Mouse (Mus musculus) testis, adult 2 months (tissue): Measurements from ENCODE around the gene Cuedc2. TPM values are rescaled to one million over a fixed set of nuclear protein-coding genes. Genes with fewer than 3 reads are reported as not detected.

Source experiments
- H3K27ac ChIP-seq: fragments of 200-500 bp; 2 replicates; pipeline ENCODE4 v1.5.1; 2012; ENCODE audit warnings: low read depth, low read length; ENCODE audit not compliant: control insufficient read depth, insufficient read depth
- H3K27me3 ChIP-seq: fragments of 200-500 bp; 2 replicates; pipeline ENCODE4 v1.6.1; 2012; ENCODE audit warnings: mild to moderate bottlenecking, low read length, moderate library complexity; ENCODE audit not compliant: control insufficient read depth, insufficient read depth
- H3K36me3 ChIP-seq: fragments of 200-500 bp; 2 replicates; pipeline ENCODE4 v1.6.1; 2012; ENCODE audit warnings: mild to moderate bottlenecking, low read length; ENCODE audit not compliant: control insufficient read depth, insufficient read depth
- H3K4me1 ChIP-seq: fragments of 200-500 bp; 2 replicates; pipeline ENCODE4 v1.6.1; 2012; ENCODE audit warnings: low read length; ENCODE audit not compliant: control insufficient read depth, insufficient read depth
- H3K4me3 ChIP-seq: fragments of 200-500 bp; 2 replicates; pipeline ENCODE4 v1.5.1; 2012; ENCODE audit warnings: low read depth, mild to moderate bottlenecking, low read length, moderate library complexity, mixed read lengths; ENCODE audit not compliant: control insufficient read depth
- CTCF ChIP-seq: fragments of 200-500 bp; IDR thresholded peaks from 2 replicates; pipeline ENCODE4 v1.5.1; 2012; ENCODE audit warnings: low read depth, mild to moderate bottlenecking, inconsistent platforms, low read length, moderate library complexity; ENCODE audit not compliant: control insufficient read depth, insufficient read depth, insufficient replicate concordance
- POLR2A ChIP-seq: fragments of 200-500 bp; IDR thresholded peaks from 2 replicates; pipeline ENCODE4 v1.6.1; 2012; ENCODE audit warnings: low read depth, mild to moderate bottlenecking, inconsistent platforms, low read length, moderate library complexity; ENCODE audit not compliant: control insufficient read depth
- polyA plus RNA-seq: library from polyadenylated mRNA; depleted of rRNA; stranded (reverse); fragments of >200 nt; gene quantifications from 2 replicates; pipeline ENCODE4 v1.2.3, GENCODE M21; 2012

Gene Cuedc2
- polyA plus RNA-seq, 1 experiment: 24.5 TPM

- Histone ChIP-seq H3K4me1 (peaks cover 13% of the 10 kb centered on the region), H3K4me3 (no peak overlapping the region), H3K27ac (no peak overlapping the region), H3K36me3 (no peaks in the 10 kb centered on the region), H3K27me3 (no peaks in the 10 kb centered on the region)
- TF ChIP-seq POLR2A (no peak), CTCF (no peak)
These were observed 4.6 kb downstream of the Cuedc2 start for GRCm38 (mm10) chr19:46333906-46334305.

GRCm38 (mm10) chr19:46332721-46333339 lies 5.7 kb downstream of the Cuedc2 start:
- Histone ChIP-seq H3K36me3 (no peaks in the 10 kb centered on the region), H3K4me3 (no peak overlapping the region), H3K4me1 (peaks cover 8% of the 10 kb centered on the region), H3K27ac (no peak overlapping the region), H3K27me3 (no peaks in the 10 kb centered on the region)
- TF ChIP-seq CTCF (no peak), POLR2A (no peak)

GRCm38 (mm10) chr19:46331936-46332335 lies 6.6 kb downstream of the Cuedc2 start:
- TF ChIP-seq CTCF (no peak), POLR2A (no peak)
- Histone ChIP-seq H3K4me1 (peaks cover 10% of the 10 kb centered on the region), H3K27ac (no peak overlapping the region), H3K36me3 (no peaks in the 10 kb centered on the region), H3K27me3 (no peaks in the 10 kb centered on the region), H3K4me3 (no peak overlapping the region)

- TF ChIP-seq CTCF: no peak
- no peak for TF ChIP-seq POLR2A
- Histone ChIP-seq H3K36me3 (no peaks in the 10 kb centered on the region), H3K27me3 (no peaks in the 10 kb centered on the region), H3K4me3 (no peak overlapping the region), H3K4me1 (peaks cover 16% of the 10 kb centered on the region), H3K27ac (no peak overlapping the region)
These were observed 7.2 kb downstream of the Cuedc2 start for GRCm38 (mm10) chr19:46331326-46331725.

GRCm38 (mm10) chr19:46330696-46331095 lies 7.8 kb downstream of the Cuedc2 start:
- Histone ChIP-seq H3K27me3 (no peaks in the 10 kb centered on the region), H3K4me3 (no peak overlapping the region), H3K36me3 (no peaks in the 10 kb centered on the region), H3K4me1 (peaks cover 18% of the 10 kb centered on the region), H3K27ac (no peak overlapping the region)
- TF ChIP-seq POLR2A: no peak

- 0 out of 2 replicates have a peak overlapping the region, but pooled peaks have one; percentile 5 for H3K4me3 ChIP-seq
- H3K27ac ChIP-seq: no peak overlapping the region
- peaks cover 18% of the 10 kb centered on the region for H3K4me1 ChIP-seq
- no peak for TF ChIP-seq POLR2A
- TF ChIP-seq CTCF: peak; percentile 72; the same call in 1 of the 2 replicates
- H3K27me3 ChIP-seq: no peaks in the 10 kb centered on the region
- no peaks in the 10 kb centered on the region for H3K36me3 ChIP-seq
These were observed 8.6 kb downstream of the Cuedc2 start for GRCm38 (mm10) chr19:46329951-46330350.

- H3K36me3 ChIP-seq: no peaks in the 10 kb centered on the region
- peak overlapping the region; percentile 85; the same call in 1 of the 2 replicates for H3K27ac ChIP-seq
- TF ChIP-seq POLR2A (no peak), CTCF (no peak)
- peaks cover 18% of the 10 kb centered on the region for H3K4me1 ChIP-seq
- peak overlapping the region; percentile 91 for H3K4me3 ChIP-seq
- no peaks in the 10 kb centered on the region for H3K27me3 ChIP-seq
These were observed 9.4 kb downstream of the Cuedc2 start for GRCm38 (mm10) chr19:46329031-46329641.
